ENCODE assay signal across 12 mouse cellular contexts in genomic region chr4:12506851-12507551, GRCm38 (mm10).
DNase-seq lines count a peak whose midpoint lies in the region; ATAC-seq and TF ChIP-seq lines count a peak whose summit lies in the region.
"Had no signal": no experiment of that assay in that cellular context is flagged by ENCODE, and none has a peak within 500 bp of the region (broad histone marks: within the 10 kb centered on the region; RNA-seq: fewer than 3 reads in every experiment).

No protein-coding gene starts in this region.

- peak; percentile 8; the same call in 1 of the 2 replicates for TF ChIP-seq CTCF in forebrain, postnatal 0 days (IDR thresholded peaks at IDR 0.05; ENCODE audit: low read depth)

- no peak overlapping the region for H3K9ac ChIP-seq in forebrain, postnatal 0 days
- H3K9ac ChIP-seq in midbrain, embryonic 14.5 days (replicated peaks; ENCODE audit: low read length): no peak overlapping the region

- no peaks in the 10 kb centered on the region for H3K27me3 ChIP-seq in forebrain, postnatal 0 days (ENCODE audit: insufficient read depth, low read length)
- H3K27me3 ChIP-seq in midbrain, embryonic 14.5 days (ENCODE audit: control insufficient read depth, insufficient read depth, low read length): no peaks in the 10 kb centered on the region

- peak; percentile 83 for ATAC-seq in forebrain, postnatal 0 days
- peak; percentile 78 for ATAC-seq in midbrain, embryonic 14.5 days (ENCODE audit: low FRiP score, low TSS enrichment)
- ATAC-seq: Patski had no signal

- H3K27ac ChIP-seq in forebrain, postnatal 0 days (ENCODE audit: low read depth, low read length): peak overlapping the region; percentile 59; the same call in 1 of the 2 replicates
- H3K27ac ChIP-seq in midbrain, embryonic 14.5 days (replicated peaks; ENCODE audit: low read depth, low read length): peak overlapping the region; percentile 67

- no peak overlapping the region for H3K4me2 ChIP-seq in forebrain, postnatal 0 days (ENCODE audit: low read depth)
- peak overlapping the region; percentile 17; the same call in 1 of the 2 replicates for H3K4me2 ChIP-seq in midbrain, embryonic 14.5 days (ENCODE audit: low read length)

- peak; percentile 76 to 77 for DNase-seq in cerebellum, postnatal 10 days
- no peak for DNase-seq in cerebellum, adult 9-11 months
- peak; percentile 26 for DNase-seq in layer of hippocampus, postnatal 14 days (ENCODE audit: low spot score in 2 of 2)
- no peak for DNase-seq in layer of hippocampus, postnatal 36 days
- DNase-seq in forebrain, postnatal 0 days: peak; percentile 82
- DNase-seq in midbrain, embryonic 14.5 days: peak; percentile 77
- no peak for DNase-seq in adrenal gland, adult 8-10 months
- DNase-seq in embryo, embryonic 10.5 days (ENCODE audit: low spot score): no peak
- DNase-seq: cerebellum, adult 11-12 months; kidney, postnatal 36 days; lung, adult 2 months had no signal

- no peaks in the 10 kb centered on the region for H3K9me3 ChIP-seq in forebrain, postnatal 0 days (ENCODE audit: low read length)
- no peaks in the 10 kb centered on the region for H3K9me3 ChIP-seq in midbrain, embryonic 14.5 days (ENCODE audit: control insufficient read depth, low read length)

- no peaks in the 10 kb centered on the region for H3K36me3 ChIP-seq in forebrain, postnatal 0 days (ENCODE audit: insufficient read depth)
- H3K36me3 ChIP-seq in midbrain, embryonic 14.5 days (ENCODE audit: control insufficient read depth, insufficient read depth, low read length): no peaks in the 10 kb centered on the region

- H3K4me3 ChIP-seq in forebrain, postnatal 0 days (ENCODE audit: low read depth, low read length): no peak overlapping the region
- no peak overlapping the region for H3K4me3 ChIP-seq in midbrain, embryonic 14.5 days (replicated peaks; ENCODE audit: low read depth, low read length)

- H3K4me1 ChIP-seq in forebrain, postnatal 0 days (ENCODE audit: insufficient read depth): peaks cover 11% of the 10 kb centered on the region
- H3K4me1 ChIP-seq in midbrain, embryonic 14.5 days (ENCODE audit: control insufficient read depth, insufficient read depth, low read length): peaks cover 12% of the 10 kb centered on the region

- WGBS in forebrain, postnatal 0 days: 17% methylated on average over 8 of the region's 8 CpGs
- WGBS in midbrain, embryonic 14.5 days: 27% methylated on average over 8 of the region's 8 CpGs

Comparison
In these comparisons a context has a peak if more than half of its experiments do, and no peak if none do; other contexts are left out.
1. DNase-seq: peak in cerebellum, postnatal 10 days (2 of 2), layer of hippocampus, postnatal 14 days (2 of 2), forebrain, postnatal 0 days (single experiment) and midbrain, embryonic 14.5 days (single experiment); none in cerebellum, adult 9-11 months (single experiment), layer of hippocampus, postnatal 36 days (0 of 2), adrenal gland, adult 8-10 months (single experiment) and embryo, embryonic 10.5 days (single experiment).